Mouse (Mus musculus): ENCODE measurements at regions not wholly inside any gene's neighbourhood (a gene's known extent, or its start where the extent isn't known, plus 50 kb on each side); places are given as distances from the start of the nearest gene placed in this dataset.

- no peak for DNase-seq (ENCODE audit: low spot score)
- ATAC-seq (ENCODE audit: low FRiP score), result no peak
- H3K4me2 ChIP-seq (ENCODE audit: low read depth, low read length, poor library complexity, severe bottlenecking), result no peak overlapping the region
- no peak overlapping the region for H3K9ac ChIP-seq (replicated peaks; ENCODE audit: low read length, poor library complexity, severe bottlenecking)
- no peaks in the 10 kb centered on the region for H3K36me3 ChIP-seq (ENCODE audit: insufficient read depth, low read length)
- WGBS, result 81% methylated on average over 3 of the region's 3 CpGs
- no peaks in the 10 kb centered on the region for H3K27me3 ChIP-seq (ENCODE audit: insufficient read depth, low read length)
- H3K4me3 ChIP-seq (ENCODE audit: low read depth, low read length), result no peak overlapping the region
- no peak overlapping the region for H3K27ac ChIP-seq (ENCODE audit: low read depth, low read length)
- H3K9me3 ChIP-seq (ENCODE audit: low read length), result no peaks in the 10 kb centered on the region
- TF ChIP-seq CTCF (IDR thresholded peaks at IDR 0.05), result no peak
- no peaks in the 10 kb centered on the region for H3K4me1 ChIP-seq (ENCODE audit: insufficient read depth, low read length)
Observed at GRCm38 (mm10) chr17:54214804-54215203, 84.0 kb downstream of the Slc5a7 start.

- 50% methylated on average over 3 of the region's 3 CpGs for WGBS
- peak; percentile 60 for DNase-seq (ENCODE audit: low spot score)
Observed at GRCm38 (mm10) chr17:54201710-54202109, 97.1 kb downstream of the Slc5a7 start.

GRCm38 (mm10) chr17:54192231-54192573, 106.6 kb downstream of the Slc5a7 start:
- no peak overlapping the region for H3K9ac ChIP-seq (replicated peaks; ENCODE audit: low read length, poor library complexity, severe bottlenecking)
- no peaks in the 10 kb centered on the region for H3K27me3 ChIP-seq (ENCODE audit: insufficient read depth, low read length)
- H3K36me3 ChIP-seq (ENCODE audit: insufficient read depth, low read length), result no peaks in the 10 kb centered on the region
- no peak for TF ChIP-seq CTCF (IDR thresholded peaks at IDR 0.05)
- H3K4me3 ChIP-seq (ENCODE audit: low read depth, low read length), result no peak overlapping the region
- H3K4me1 ChIP-seq (ENCODE audit: insufficient read depth, low read length), result no peaks in the 10 kb centered on the region
- H3K4me2 ChIP-seq (ENCODE audit: low read depth, low read length, poor library complexity, severe bottlenecking), result no peak overlapping the region
- H3K9me3 ChIP-seq (ENCODE audit: low read length), result no peaks in the 10 kb centered on the region
- DNase-seq (ENCODE audit: low spot score), result no peak
- ATAC-seq (ENCODE audit: low FRiP score), result 0 out of 2 replicates have a peak, but pooled peaks have one; percentile 20
- 66% methylated on average over 3 of the region's 3 CpGs for WGBS
- H3K27ac ChIP-seq (ENCODE audit: low read depth, low read length), result no peak overlapping the region

More at GRCm38 (mm10) chr17:54201710-54202109, 97.1 kb downstream of the Slc5a7 start:
- Histone ChIP-seq H3K9ac (replicated peaks; ENCODE audit: low read length, poor library complexity, severe bottlenecking) (no peak overlapping the region), H3K4me3 (ENCODE audit: low read depth, low read length) (no peak overlapping the region), H3K27ac (ENCODE audit: low read depth, low read length) (no peak overlapping the region), H3K27me3 (ENCODE audit: insufficient read depth, low read length) (no peaks in the 10 kb centered on the region), H3K36me3 (ENCODE audit: insufficient read depth, low read length) (no peaks in the 10 kb centered on the region), H3K4me1 (ENCODE audit: insufficient read depth, low read length) (no peaks in the 10 kb centered on the region), H3K4me2 (ENCODE audit: low read depth, low read length, poor library complexity, severe bottlenecking) (no peak overlapping the region), H3K9me3 (ENCODE audit: low read length) (no peaks in the 10 kb centered on the region)
- no peak for TF ChIP-seq CTCF (IDR thresholded peaks at IDR 0.05)
- no peak for ATAC-seq (ENCODE audit: low FRiP score)

GRCm38 (mm10) chr17:54191526-54192230, 107.2 kb downstream of the Slc5a7 start:
- Histone ChIP-seq H3K36me3 (ENCODE audit: insufficient read depth, low read length) (no peaks in the 10 kb centered on the region), H3K27me3 (ENCODE audit: insufficient read depth, low read length) (no peaks in the 10 kb centered on the region), H3K27ac (ENCODE audit: low read depth, low read length) (no peak overlapping the region), H3K4me3 (ENCODE audit: low read depth, low read length) (no peak overlapping the region), H3K4me1 (ENCODE audit: insufficient read depth, low read length) (no peaks in the 10 kb centered on the region), H3K9ac (replicated peaks; ENCODE audit: low read length, poor library complexity, severe bottlenecking) (no peak overlapping the region), H3K4me2 (ENCODE audit: low read depth, low read length, poor library complexity, severe bottlenecking) (no peak overlapping the region), H3K9me3 (ENCODE audit: low read length) (no peaks in the 10 kb centered on the region)
- no peak for TF ChIP-seq CTCF (IDR thresholded peaks at IDR 0.05)
- ATAC-seq (ENCODE audit: low FRiP score) (peak; percentile 78), DNase-seq (ENCODE audit: low spot score) (peak; percentile 83)
- WGBS, result 43% methylated on average over 5 of the region's 5 CpGs

GRCm38 (mm10) chr17:54188997-54189553, 109.8 kb downstream of the Slc5a7 start:
- Histone ChIP-seq H3K4me1 (ENCODE audit: insufficient read depth, low read length) (no peaks in the 10 kb centered on the region), H3K27me3 (ENCODE audit: insufficient read depth, low read length) (no peaks in the 10 kb centered on the region), H3K36me3 (ENCODE audit: insufficient read depth, low read length) (no peaks in the 10 kb centered on the region), H3K4me2 (ENCODE audit: low read depth, low read length, poor library complexity, severe bottlenecking) (no peak overlapping the region), H3K27ac (ENCODE audit: low read depth, low read length) (no peak overlapping the region), H3K4me3 (ENCODE audit: low read depth, low read length) (no peak overlapping the region), H3K9me3 (ENCODE audit: low read length) (no peaks in the 10 kb centered on the region), H3K9ac (replicated peaks; ENCODE audit: low read length, poor library complexity, severe bottlenecking) (no peak overlapping the region)
- no peak for DNase-seq (ENCODE audit: low spot score)
- no peak for ATAC-seq (ENCODE audit: low FRiP score)
- TF ChIP-seq CTCF (IDR thresholded peaks at IDR 0.05), result no peak

GRCm38 (mm10) chr17:54182073-54182472, 116.8 kb downstream of the Slc5a7 start:
- Histone ChIP-seq H3K4me2 (ENCODE audit: low read depth, low read length, poor library complexity, severe bottlenecking) (no peak overlapping the region), H3K9ac (replicated peaks; ENCODE audit: low read length, poor library complexity, severe bottlenecking) (no peak overlapping the region), H3K27me3 (ENCODE audit: insufficient read depth, low read length) (no peaks in the 10 kb centered on the region), H3K4me1 (ENCODE audit: insufficient read depth, low read length) (no peaks in the 10 kb centered on the region), H3K27ac (ENCODE audit: low read depth, low read length) (no peak overlapping the region), H3K36me3 (ENCODE audit: insufficient read depth, low read length) (no peaks in the 10 kb centered on the region), H3K9me3 (ENCODE audit: low read length) (no peaks in the 10 kb centered on the region), H3K4me3 (ENCODE audit: low read depth, low read length) (no peak overlapping the region)
- ATAC-seq (ENCODE audit: low FRiP score), result no peak
- no peak for DNase-seq (ENCODE audit: low spot score)
- no peak for TF ChIP-seq CTCF (IDR thresholded peaks at IDR 0.05)
